Mouse (Mus musculus) lung, embryonic 14.5 days (tissue): ENCODE measurements at regions not wholly inside any gene's neighbourhood (a gene's known extent, or its start where the extent isn't known, plus 50 kb on each side); places are given as distances from the start of the nearest gene placed in this dataset.
A peak's percentile ranks its signal among the peaks of the same experiment; 100 is the strongest.

Experiments used
- ATAC-seq: fragments of 200-750 bp; cut with Nextera tagmentation; 2 replicates; pipeline ENCODE4 v1.8.0; 2017; ENCODE audit warnings: mild to moderate bottlenecking, moderate TSS enrichment, moderate library complexity; ENCODE audit not compliant: insufficient read depth
- DNase-seq: peaks from one replicate; pipeline ENCODE4 v3.0.0-alpha.2; 2015
- H3K27ac ChIP-seq: fragments of 300-500 bp; sonication (generic); 2 replicates; pipeline ENCODE4 v1.5.1; 2014; ENCODE audit warnings: low read depth, mild to moderate bottlenecking, moderate library complexity
- H3K27me3 ChIP-seq: fragments of 300-500 bp; sonication (generic); 2 replicates; pipeline ENCODE4 v1.6.1; 2014; ENCODE audit warnings: low read length, control low read depth; ENCODE audit not compliant: insufficient read depth
- H3K36me3 ChIP-seq: fragments of 300-500 bp; sonication (generic); 2 replicates; pipeline ENCODE4 v1.6.1; 2014; ENCODE audit warnings: control low read depth; ENCODE audit not compliant: insufficient read depth
- H3K4me1 ChIP-seq: fragments of 300-500 bp; sonication (generic); 2 replicates; pipeline ENCODE4 v1.6.1; 2014; ENCODE audit warnings: antibody characterized with exemption, control low read depth; ENCODE audit not compliant: insufficient read depth
- H3K4me2 ChIP-seq: fragments of 300-500 bp; sonication (generic); 2 replicates; pipeline ENCODE4 v1.6.1; 2014; ENCODE audit warnings: mild to moderate bottlenecking
- H3K4me3 ChIP-seq: fragments of 300-500 bp; sonication (generic); 2 replicates; pipeline ENCODE4 v1.5.1; 2014; ENCODE audit warnings: low read depth, low read length
- H3K9ac ChIP-seq: fragments of 300-500 bp; sonication (generic); 2 replicates; pipeline ENCODE4 v1.6.1; 2014
- H3K9me3 ChIP-seq: fragments of 300-500 bp; sonication (generic); 2 replicates; pipeline ENCODE4 v1.6.1; 2016; ENCODE audit warnings: low read depth, low read length, control low read depth
- CTCF ChIP-seq: IDR thresholded peaks from 2 replicates; pipeline ENCODE4 v1.5.1; 2016; ENCODE audit warnings: antibody characterized with exemption, low read depth
- WGBS: fragments of 180-500 bp; shearing (Covaris S2); extraction: QIAGEN DNeasy Blood & Tissue Kit; methylation state at CpG from one replicate; pipeline ENCODE4 v1.1.7; 2014; 5-methylcytosine and 5-hydroxymethylcytosine counted together

- ATAC-seq (no peak), DNase-seq (no peak)
- Histone ChIP-seq H3K36me3 (no peaks in the 10 kb centered on the region), H3K27me3 (no peaks in the 10 kb centered on the region), H3K4me1 (no peaks in the 10 kb centered on the region), H3K4me3 (no peak overlapping the region), H3K9ac (no peak overlapping the region), H3K27ac (no peak overlapping the region), H3K4me2 (no peak overlapping the region), H3K9me3 (no peaks in the 10 kb centered on the region)
- no peak for TF ChIP-seq CTCF
- WGBS: 57% methylated on average over 3 of the region's 3 CpGs
These were observed 224.6 kb downstream of the Slc16a7 start for GRCm38 (mm10) chr10:125164671-125165070.

- no peaks in the 10 kb centered on the region for H3K9me3 ChIP-seq
- ATAC-seq (no peak), DNase-seq (no peak)
- H3K36me3 ChIP-seq: no peaks in the 10 kb centered on the region
- no peak overlapping the region for H3K4me2 ChIP-seq
- no peak for TF ChIP-seq CTCF
- no peak overlapping the region for H3K9ac ChIP-seq
- 36% methylated on average over 5 of the region's 5 CpGs for WGBS
- H3K4me1 ChIP-seq: no peaks in the 10 kb centered on the region
- H3K4me3 ChIP-seq: no peak overlapping the region
- no peaks in the 10 kb centered on the region for H3K27me3 ChIP-seq
- H3K27ac ChIP-seq: no peak overlapping the region
These were observed 228.2 kb downstream of the Slc16a7 start for GRCm38 (mm10) chr10:125161077-125161476.

- Histone ChIP-seq H3K36me3 (no peaks in the 10 kb centered on the region), H3K27ac (no peak overlapping the region), H3K9ac (no peak overlapping the region), H3K4me2 (no peak overlapping the region), H3K9me3 (no peaks in the 10 kb centered on the region), H3K27me3 (no peaks in the 10 kb centered on the region), H3K4me3 (no peak overlapping the region), H3K4me1 (no peaks in the 10 kb centered on the region)
- 74% methylated on average over 2 of the region's 2 CpGs for WGBS
- TF ChIP-seq CTCF: no peak
- ATAC-seq (no peak), DNase-seq (no peak)
These were observed 240.5 kb downstream of the Slc16a7 start for GRCm38 (mm10) chr10:125148753-125149152.

GRCm38 (mm10) chr10:125147239-125147782 is 242.0 kb downstream of the Slc16a7 start:
- Histone ChIP-seq H3K4me3 (no peak overlapping the region), H3K4me2 (no peak overlapping the region), H3K36me3 (no peaks in the 10 kb centered on the region), H3K9me3 (no peaks in the 10 kb centered on the region), H3K27me3 (no peaks in the 10 kb centered on the region), H3K9ac (no peak overlapping the region), H3K27ac (no peak overlapping the region), H3K4me1 (no peaks in the 10 kb centered on the region)
- no peak for DNase-seq
- ATAC-seq: no peak
- TF ChIP-seq CTCF: no peak

- 70% methylated on average over 3 of the region's 3 CpGs for WGBS
These were observed 242.9 kb downstream of the Slc16a7 start for GRCm38 (mm10) chr10:125146365-125146764.

GRCm38 (mm10) chr10:125145809-125146208 is 243.5 kb downstream of the Slc16a7 start:
- Histone ChIP-seq H3K9ac (no peak overlapping the region), H3K4me1 (no peaks in the 10 kb centered on the region), H3K27ac (no peak overlapping the region), H3K27me3 (no peaks in the 10 kb centered on the region), H3K4me2 (no peak overlapping the region), H3K4me3 (no peak overlapping the region), H3K9me3 (no peaks in the 10 kb centered on the region), H3K36me3 (no peaks in the 10 kb centered on the region)
- ATAC-seq (no peak), DNase-seq (no peak)
- TF ChIP-seq CTCF: no peak
- WGBS: 65% methylated on average over 4 of the region's 4 CpGs

More at GRCm38 (mm10) chr10:125146365-125146764, 242.9 kb downstream of the Slc16a7 start:
- ATAC-seq (no peak), DNase-seq (no peak)
- no peak for TF ChIP-seq CTCF
- Histone ChIP-seq H3K9me3 (no peaks in the 10 kb centered on the region), H3K4me3 (no peak overlapping the region), H3K27ac (no peak overlapping the region), H3K4me1 (no peaks in the 10 kb centered on the region), H3K4me2 (no peak overlapping the region), H3K36me3 (no peaks in the 10 kb centered on the region), H3K27me3 (no peaks in the 10 kb centered on the region), H3K9ac (no peak overlapping the region)

- 88% methylated on average over 5 of the region's 5 CpGs for WGBS
- no peak for TF ChIP-seq CTCF
- no peaks in the 10 kb centered on the region for H3K36me3 ChIP-seq
These were observed 267.5 kb downstream of the Slc16a7 start for GRCm38 (mm10) chr10:125121762-125122161.

GRCm38 (mm10) chr10:125114318-125114717 is 274.9 kb downstream of the Slc16a7 start:
- H3K4me3 ChIP-seq: no peak overlapping the region

More at GRCm38 (mm10) chr10:125121762-125122161, 267.5 kb downstream of the Slc16a7 start:
- Histone ChIP-seq H3K4me3 (no peak overlapping the region), H3K27ac (no peak overlapping the region), H3K4me2 (no peak overlapping the region), H3K27me3 (no peaks in the 10 kb centered on the region), H3K9me3 (no peaks in the 10 kb centered on the region), H3K4me1 (no peaks in the 10 kb centered on the region), H3K9ac (no peak overlapping the region)
- DNase-seq (no peak), ATAC-seq (no peak)

More at GRCm38 (mm10) chr10:125114318-125114717, 274.9 kb downstream of the Slc16a7 start:
- H3K36me3 ChIP-seq: no peaks in the 10 kb centered on the region
- peak; percentile 49 for TF ChIP-seq CTCF
- no peaks in the 10 kb centered on the region for H3K9me3 ChIP-seq
- no peak overlapping the region for H3K27ac ChIP-seq
- H3K4me1 ChIP-seq: no peaks in the 10 kb centered on the region
- 23% methylated on average over 1 of the region's 1 CpGs for WGBS
- DNase-seq (peak; percentile 49), ATAC-seq (no peak)
- H3K27me3 ChIP-seq: no peaks in the 10 kb centered on the region
- no peak overlapping the region for H3K9ac ChIP-seq
- H3K4me2 ChIP-seq: no peak overlapping the region
